Mouse (Mus musculus) CH12.LX (cell line): ENCODE data around the gene C7.

Experiments used
- POLR2AphosphoS2 ChIP-seq: IDR thresholded peaks from 2 replicates; pipeline ENCODE4 v1.6.1; 2011; ENCODE audit warnings: low read depth, low read length, improper control_type of control experiment
- USF2 ChIP-seq: conservative IDR thresholded peaks from 2 replicates; pipeline ENCODE4 v1.6.1; 2011; ENCODE audit warnings: low read depth, low read length, improper control_type of control experiment

GRCm38 (mm10) chr15:5095534-5096301, 32.2 kb upstream of the C7 start:
- no peak for TF ChIP-seq USF2
- TF ChIP-seq POLR2AphosphoS2, result no peak
